Mouse (Mus musculus): ENCODE measurements around the gene Ascl4. TPM values are rescaled to one million over a fixed set of nuclear protein-coding genes. Genes with fewer than 3 reads are reported as not detected.

Ascl4 gene
- polyA plus RNA-seq, 1 experiment from 2014 or later = 0.21 TPM

Other genes with a start within 250 kb of the Ascl4 start
- 63.7 and 66.8 TPM in 2 replicates for gene Pwp1, start 98.2 kb upstream of the Ascl4 start, polyA plus RNA-seq (2015; fragmentation: Nextera tagmentation; extraction: Ambion mirVana)
- gene Prdm4, start 10.5 kb upstream of the Ascl4 start, polyA plus RNA-seq (2015; fragmentation: Nextera tagmentation; extraction: Ambion mirVana) = 18.4 and 21.6 TPM in 2 replicates
- gene Rtcb, start 30.1 kb downstream of the Ascl4 start, polyA plus RNA-seq (2015; fragmentation: Nextera tagmentation; extraction: Ambion mirVana) = 171 and 176 TPM in 2 replicates
- 0.05 TPM in 1 of 2 replicates, not detected in the other for gene Bpifc, start 84.2 kb downstream of the Ascl4 start, polyA plus RNA-seq (2015; fragmentation: Nextera tagmentation; extraction: Ambion mirVana)
- gene Fbxo7, start 94.3 kb downstream of the Ascl4 start, polyA plus RNA-seq (2015; fragmentation: Nextera tagmentation; extraction: Ambion mirVana) = 21.8 and 24.9 TPM in 2 replicates

All from hindbrain, embryonic 16.5 days (tissue).